Mouse (Mus musculus): Measurements from ENCODE around the gene Rsf1. TPM values are rescaled to one million over a fixed set of nuclear protein-coding genes. Genes with fewer than 3 reads are reported as not detected.

The Rsf1 gene
- polyA plus RNA-seq, 1 experiment from 2014 or later, result 15.1 TPM

- no peak overlapping the region for H3K27ac ChIP-seq
- WGBS, result 77% methylated on average over 6 of the region's 6 CpGs
- H3K9ac ChIP-seq, result no peak overlapping the region
- peaks cover 7% of the 10 kb centered on the region for H3K36me3 ChIP-seq
- H3K4me3 ChIP-seq, result no peak overlapping the region
- no peak overlapping the region for H3K4me2 ChIP-seq
- ATAC-seq (replicated peaks; ENCODE audit: insufficient number of reproducible peaks, insufficient read depth, low FRiP score, low read depth), result no peak
- H3K27me3 ChIP-seq, result no peaks in the 10 kb centered on the region
- no peaks in the 10 kb centered on the region for H3K9me3 ChIP-seq (replicated peaks)
- H3K4me1 ChIP-seq (replicated peaks), result peaks cover 7% of the 10 kb centered on the region
Measured at GRCm38 (mm10) chr7:97701106-97701505, 121.4 kb downstream of the Rsf1 start.

- Histone ChIP-seq H3K36me3 (peaks cover 8% of the 10 kb centered on the region; the same call in 1 of the 2 replicates), H3K4me1 (replicated peaks) (0 out of 2 replicates have a peak, but pooled peaks cover 3% of the 10 kb centered on the region), H3K27ac (no peak overlapping the region), H3K4me2 (no peak overlapping the region), H3K9ac (no peak overlapping the region), H3K27me3 (no peaks in the 10 kb centered on the region), H3K4me3 (no peak overlapping the region), H3K9me3 (replicated peaks) (no peaks in the 10 kb centered on the region)
- ATAC-seq (replicated peaks; ENCODE audit: insufficient number of reproducible peaks, insufficient read depth, low FRiP score, low read depth), result no peak
- 77% methylated on average over 4 of the region's 4 CpGs for WGBS
Measured at GRCm38 (mm10) chr7:97707123-97707522, 127.4 kb downstream of the Rsf1 start.

- Histone ChIP-seq H3K9me3 (replicated peaks) (no peaks in the 10 kb centered on the region), H3K9ac (no peak overlapping the region), H3K27ac (no peak overlapping the region), H3K27me3 (no peaks in the 10 kb centered on the region), H3K4me3 (no peak overlapping the region), H3K36me3 (peaks cover 13% of the 10 kb centered on the region), H3K4me2 (no peak overlapping the region), H3K4me1 (replicated peaks) (0 out of 2 replicates have a peak, but pooled peaks cover 3% of the 10 kb centered on the region)
- no peak for ATAC-seq (replicated peaks; ENCODE audit: insufficient number of reproducible peaks, insufficient read depth, low FRiP score, low read depth)
- 70% methylated on average over 5 of the region's 5 CpGs for WGBS
Measured at GRCm38 (mm10) chr7:97707809-97708208, 128.1 kb downstream of the Rsf1 start.

GRCm38 (mm10) chr7:97709204-97709603 lies 129.5 kb downstream of the Rsf1 start:
- H3K4me1 ChIP-seq (replicated peaks), result 0 out of 2 replicates have a peak, but pooled peaks cover 3% of the 10 kb centered on the region
- no peak overlapping the region for H3K4me2 ChIP-seq
- no peak overlapping the region for H3K4me3 ChIP-seq
- H3K36me3 ChIP-seq, result peaks cover 23% of the 10 kb centered on the region
- H3K9me3 ChIP-seq (replicated peaks), result no peaks in the 10 kb centered on the region
- 82% methylated on average over 3 of the region's 3 CpGs for WGBS
- ATAC-seq (replicated peaks; ENCODE audit: insufficient number of reproducible peaks, insufficient read depth, low FRiP score, low read depth), result no peak
- no peak overlapping the region for H3K27ac ChIP-seq
- no peaks in the 10 kb centered on the region for H3K27me3 ChIP-seq
- no peak overlapping the region for H3K9ac ChIP-seq

GRCm38 (mm10) chr7:97714651-97715050 lies 135.0 kb downstream of the Rsf1 start:
- Histone ChIP-seq H3K4me2 (no peak overlapping the region), H3K4me3 (no peak overlapping the region), H3K9ac (no peak overlapping the region), H3K9me3 (replicated peaks) (no peaks in the 10 kb centered on the region), H3K27me3 (no peaks in the 10 kb centered on the region), H3K4me1 (replicated peaks) (no peaks in the 10 kb centered on the region), H3K27ac (no peak overlapping the region), H3K36me3 (peaks cover 64% of the 10 kb centered on the region)
- ATAC-seq (replicated peaks; ENCODE audit: insufficient number of reproducible peaks, insufficient read depth, low FRiP score, low read depth), result no peak
- 93% methylated on average over 5 of the region's 5 CpGs for WGBS

GRCm38 (mm10) chr7:97717326-97717725 lies 137.6 kb downstream of the Rsf1 start:
- 90% methylated on average over 1 of the region's 1 CpGs for WGBS
- no peaks in the 10 kb centered on the region for H3K9me3 ChIP-seq (replicated peaks)
- peaks cover 56% of the 10 kb centered on the region for H3K36me3 ChIP-seq
- no peak overlapping the region for H3K4me3 ChIP-seq
- no peaks in the 10 kb centered on the region for H3K4me1 ChIP-seq (replicated peaks)
- H3K9ac ChIP-seq, result no peak overlapping the region
- no peak overlapping the region for H3K27ac ChIP-seq
- H3K4me2 ChIP-seq, result no peak overlapping the region
- no peak for ATAC-seq (replicated peaks; ENCODE audit: insufficient number of reproducible peaks, insufficient read depth, low FRiP score, low read depth)
- no peaks in the 10 kb centered on the region for H3K27me3 ChIP-seq

- H3K9me3 ChIP-seq (replicated peaks), result no peaks in the 10 kb centered on the region
- 85% methylated on average over 5 of the region's 5 CpGs for WGBS
- peaks cover 44% of the 10 kb centered on the region for H3K36me3 ChIP-seq
Measured at GRCm38 (mm10) chr7:97719078-97719477, 139.4 kb downstream of the Rsf1 start.

GRCm38 (mm10) chr7:97720109-97720508 lies 140.4 kb downstream of the Rsf1 start:
- Histone ChIP-seq H3K9ac (no peak overlapping the region), H3K9me3 (replicated peaks) (no peaks in the 10 kb centered on the region), H3K4me3 (no peak overlapping the region), H3K27me3 (no peaks in the 10 kb centered on the region), H3K27ac (no peak overlapping the region), H3K36me3 (peaks cover 34% of the 10 kb centered on the region), H3K4me1 (replicated peaks) (no peaks in the 10 kb centered on the region), H3K4me2 (no peak overlapping the region)
- ATAC-seq (replicated peaks; ENCODE audit: insufficient number of reproducible peaks, insufficient read depth, low FRiP score, low read depth), result no peak
- 82% methylated on average over 5 of the region's 5 CpGs for WGBS

More at GRCm38 (mm10) chr7:97719078-97719477, 139.4 kb downstream of the Rsf1 start:
- no peaks in the 10 kb centered on the region for H3K27me3 ChIP-seq
- no peak overlapping the region for H3K4me2 ChIP-seq
- H3K9ac ChIP-seq, result no peak overlapping the region
- no peak for ATAC-seq (replicated peaks; ENCODE audit: insufficient number of reproducible peaks, insufficient read depth, low FRiP score, low read depth)
- H3K4me1 ChIP-seq (replicated peaks), result no peaks in the 10 kb centered on the region
- H3K27ac ChIP-seq, result no peak overlapping the region
- H3K4me3 ChIP-seq, result no peak overlapping the region

- 89% methylated on average over 7 of the region's 7 CpGs for WGBS
Measured at GRCm38 (mm10) chr7:97722278-97722918, 142.7 kb downstream of the Rsf1 start.

GRCm38 (mm10) chr7:97723646-97724538 lies 144.2 kb downstream of the Rsf1 start:
- no peak overlapping the region for H3K4me2 ChIP-seq
- H3K4me1 ChIP-seq (replicated peaks), result no peaks in the 10 kb centered on the region
- ATAC-seq (replicated peaks; ENCODE audit: insufficient number of reproducible peaks, insufficient read depth, low FRiP score, low read depth), result no peak
- H3K36me3 ChIP-seq, result peaks cover 9% of the 10 kb centered on the region
- no peaks in the 10 kb centered on the region for H3K9me3 ChIP-seq (replicated peaks)
- no peaks in the 10 kb centered on the region for H3K27me3 ChIP-seq
- H3K27ac ChIP-seq, result no peak overlapping the region
- 83% methylated on average over 11 of the region's 11 CpGs for WGBS
- no peak overlapping the region for H3K4me3 ChIP-seq
- H3K9ac ChIP-seq, result no peak overlapping the region

More at GRCm38 (mm10) chr7:97722278-97722918, 142.7 kb downstream of the Rsf1 start:
- H3K4me2 ChIP-seq, result no peak overlapping the region
- H3K27me3 ChIP-seq, result no peaks in the 10 kb centered on the region
- H3K4me3 ChIP-seq, result no peak overlapping the region
- H3K36me3 ChIP-seq, result peaks cover 20% of the 10 kb centered on the region
- H3K9me3 ChIP-seq (replicated peaks), result no peaks in the 10 kb centered on the region
- H3K4me1 ChIP-seq (replicated peaks), result no peaks in the 10 kb centered on the region
- ATAC-seq (replicated peaks; ENCODE audit: insufficient number of reproducible peaks, insufficient read depth, low FRiP score, low read depth), result no peak
- H3K27ac ChIP-seq, result no peak overlapping the region
- no peak overlapping the region for H3K9ac ChIP-seq

GRCm38 (mm10) chr7:97725401-97725800 lies 145.7 kb downstream of the Rsf1 start:
- Histone ChIP-seq H3K36me3 (no peaks in the 10 kb centered on the region), H3K27me3 (no peaks in the 10 kb centered on the region), H3K4me2 (no peak overlapping the region), H3K9ac (no peak overlapping the region), H3K9me3 (replicated peaks) (no peaks in the 10 kb centered on the region), H3K4me1 (replicated peaks) (no peaks in the 10 kb centered on the region), H3K27ac (no peak overlapping the region), H3K4me3 (no peak overlapping the region)
- no peak for ATAC-seq (replicated peaks; ENCODE audit: insufficient number of reproducible peaks, insufficient read depth, low FRiP score, low read depth)
- 94% methylated on average over 6 of the region's 6 CpGs for WGBS
